Mouse (Mus musculus): ENCODE data around the gene Ercc4.

Ercc4 gene

DNA sequence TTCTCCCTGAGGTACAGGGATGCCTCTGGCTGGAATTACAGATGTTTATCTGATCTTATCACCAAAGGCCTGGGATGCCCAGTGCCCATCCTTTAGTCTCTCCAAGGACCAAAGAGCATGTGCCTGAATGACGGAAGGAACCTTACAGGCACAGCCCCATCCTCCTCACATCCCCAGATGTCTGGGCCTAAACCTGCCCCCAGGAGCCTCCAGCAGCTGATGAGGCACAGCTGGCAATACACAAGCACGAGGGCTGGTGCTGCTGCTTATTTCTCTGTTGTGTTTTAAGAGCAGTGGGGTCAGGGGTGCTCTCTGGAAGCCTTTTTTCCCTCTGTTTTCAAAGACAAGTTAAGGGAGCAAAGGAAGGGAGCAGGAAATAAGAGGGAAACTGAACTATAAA, 89.7 kb downstream of the Ercc4 start:
- DNase-seq = no peak
